Mouse (Mus musculus) limb, embryonic 14.5 days (tissue): ENCODE measurements at regions not wholly inside any gene's neighbourhood (a gene's known extent, or its start where the extent isn't known, plus 50 kb on each side); places are given as distances from the start of the nearest gene placed in this dataset.

Experiments used
- ATAC-seq: fragments of 200-750 bp; cut with Nextera tagmentation; 2 replicates; pipeline ENCODE4 v1.8.0; 2017; ENCODE audit warnings: low read depth, moderate number of reproducible peaks, moderate TSS enrichment; ENCODE audit not compliant: low FRiP score
- DNase-seq: peaks from one replicate; pipeline ENCODE4 v3.0.0-alpha.2; 2015; ENCODE audit warnings: low spot score
- H3K27ac ChIP-seq: fragments of 300-500 bp; sonication (generic); replicated peaks from 2 replicates; pipeline ENCODE4 v1.5.1; 2014; ENCODE audit warnings: low read depth, mild to moderate bottlenecking, low read length, moderate library complexity, mixed read lengths
- H3K27me3 ChIP-seq: fragments of 300-500 bp; sonication (generic); 2 replicates; pipeline ENCODE4 v1.6.1; 2014; ENCODE audit warnings: low read length, mixed read lengths; ENCODE audit not compliant: control insufficient read depth, insufficient read depth
- H3K36me3 ChIP-seq: fragments of 300-500 bp; sonication (generic); 2 replicates; pipeline ENCODE4 v1.6.1; 2014; ENCODE audit warnings: mild to moderate bottlenecking, low read length, moderate library complexity, mixed read lengths; ENCODE audit not compliant: control insufficient read depth, insufficient read depth
- H3K4me1 ChIP-seq: fragments of 300-500 bp; sonication (generic); 2 replicates; pipeline ENCODE4 v1.6.1; 2014; ENCODE audit warnings: antibody characterized with exemption, low read length, mixed read lengths; ENCODE audit not compliant: control insufficient read depth, insufficient read depth
- H3K4me2 ChIP-seq: fragments of 300-500 bp; sonication (generic); replicated peaks from 2 replicates; pipeline ENCODE4 v1.6.1; 2014; ENCODE audit warnings: low read depth, mild to moderate bottlenecking, low read length, moderate library complexity; ENCODE audit not compliant: severe bottlenecking
- H3K4me3 ChIP-seq: fragments of 300-500 bp; sonication (generic); replicated peaks from 2 replicates; pipeline ENCODE4 v1.5.1; 2014; ENCODE audit warnings: low read length
- H3K9ac ChIP-seq: fragments of 300-500 bp; sonication (generic); 2 replicates; pipeline ENCODE4 v1.6.1; 2014; ENCODE audit warnings: mild to moderate bottlenecking, low read depth, low read length, moderate library complexity; ENCODE audit not compliant: severe bottlenecking
- H3K9me3 ChIP-seq: fragments of 300-500 bp; sonication (generic); 2 replicates; pipeline ENCODE4 v1.6.1; 2016; ENCODE audit warnings: low read length; ENCODE audit not compliant: control insufficient read depth
- POLR2A ChIP-seq: fragments of 200-500 bp; IDR thresholded peaks from 2 replicates; pipeline ENCODE4 v1.8.0; 2012; ENCODE audit warnings: inconsistent platforms, mild to moderate bottlenecking, moderate library complexity, borderline replicate concordance; ENCODE audit not compliant: insufficient read depth, insufficient read length; ENCODE audit errors: extremely low read depth
- WGBS: fragments of 180-500 bp; shearing (Covaris S2); extraction: QIAGEN DNeasy Blood & Tissue Kit; methylation state at CpG from one replicate; pipeline ENCODE4 v1.1.7; 2014; 5-methylcytosine and 5-hydroxymethylcytosine counted together

DNA sequence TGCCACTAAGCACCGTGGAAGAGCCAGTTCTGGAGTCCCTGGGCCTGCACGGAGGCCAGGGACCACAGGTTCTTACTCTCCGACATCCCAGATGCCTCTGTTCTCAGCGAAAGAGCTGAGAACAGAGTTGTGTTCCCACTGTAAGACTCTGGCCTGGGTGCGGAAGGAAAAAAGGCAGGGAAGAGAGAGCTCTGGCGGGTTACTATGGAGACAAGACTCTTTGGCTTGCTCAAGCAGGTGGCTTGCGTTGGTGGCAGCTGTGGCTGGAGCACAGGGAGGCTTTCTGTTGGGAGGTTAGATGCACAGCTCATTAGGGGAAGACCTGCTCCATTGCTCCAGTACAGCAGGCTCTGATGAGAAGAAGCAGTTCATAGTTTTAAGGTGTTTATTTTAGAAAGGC lies 618.3 kb downstream of the Gm6685 start:
- ATAC-seq (no peak), DNase-seq (no peak)
- no peak overlapping the region for H3K4me3 ChIP-seq
- no peaks in the 10 kb centered on the region for H3K27me3 ChIP-seq
- no peaks in the 10 kb centered on the region for H3K4me1 ChIP-seq
- H3K36me3 ChIP-seq: no peaks in the 10 kb centered on the region
- H3K9me3 ChIP-seq: no peaks in the 10 kb centered on the region
- WGBS: 72% methylated on average over 7 of the region's 7 CpGs
- H3K4me2 ChIP-seq: no peak overlapping the region
- no peak for TF ChIP-seq POLR2A
- no peak overlapping the region for H3K27ac ChIP-seq
- no peak overlapping the region for H3K9ac ChIP-seq

DNA sequence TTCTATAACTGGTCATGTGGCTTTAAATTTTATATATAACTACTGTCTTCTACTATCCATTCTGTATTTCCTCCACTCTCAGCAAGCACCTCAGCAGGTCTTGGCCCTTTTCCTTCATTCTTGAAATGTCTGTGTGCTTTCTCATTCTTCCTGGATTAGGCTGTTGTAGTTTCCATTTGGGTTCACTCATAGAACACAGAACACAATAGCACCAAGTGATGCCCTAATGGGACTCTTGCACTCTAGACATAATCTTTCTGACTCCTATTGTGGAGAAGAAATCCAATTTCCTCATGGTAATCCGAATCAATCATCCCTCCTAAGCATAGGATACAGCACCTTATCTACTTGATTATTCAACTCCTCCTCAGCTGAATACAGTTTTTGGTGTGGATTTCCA lies 667.2 kb downstream of the Gm6685 start:
- Histone ChIP-seq H3K4me1 (no peaks in the 10 kb centered on the region), H3K36me3 (no peaks in the 10 kb centered on the region), H3K27ac (no peak overlapping the region), H3K9ac (no peak overlapping the region), H3K4me2 (no peak overlapping the region), H3K27me3 (no peaks in the 10 kb centered on the region), H3K9me3 (no peaks in the 10 kb centered on the region), H3K4me3 (no peak overlapping the region)
- ATAC-seq: no peak
- no peak for TF ChIP-seq POLR2A
- no peak for DNase-seq
- 49% methylated on average over 1 of the region's 1 CpGs for WGBS
